Mouse (Mus musculus): ENCODE results near the gene Syt15. TPM values are rescaled to one million over a fixed set of nuclear protein-coding genes. Genes with fewer than 3 reads are reported as not detected.
"Not testable (repeated sequence)": the region's sequence is repeated elsewhere in the genome, so short reads cannot be mapped to it uniquely, and the experiment has no call there.

The Syt15 gene
- polyA plus RNA-seq, 1 experiment = not detected

DNA sequence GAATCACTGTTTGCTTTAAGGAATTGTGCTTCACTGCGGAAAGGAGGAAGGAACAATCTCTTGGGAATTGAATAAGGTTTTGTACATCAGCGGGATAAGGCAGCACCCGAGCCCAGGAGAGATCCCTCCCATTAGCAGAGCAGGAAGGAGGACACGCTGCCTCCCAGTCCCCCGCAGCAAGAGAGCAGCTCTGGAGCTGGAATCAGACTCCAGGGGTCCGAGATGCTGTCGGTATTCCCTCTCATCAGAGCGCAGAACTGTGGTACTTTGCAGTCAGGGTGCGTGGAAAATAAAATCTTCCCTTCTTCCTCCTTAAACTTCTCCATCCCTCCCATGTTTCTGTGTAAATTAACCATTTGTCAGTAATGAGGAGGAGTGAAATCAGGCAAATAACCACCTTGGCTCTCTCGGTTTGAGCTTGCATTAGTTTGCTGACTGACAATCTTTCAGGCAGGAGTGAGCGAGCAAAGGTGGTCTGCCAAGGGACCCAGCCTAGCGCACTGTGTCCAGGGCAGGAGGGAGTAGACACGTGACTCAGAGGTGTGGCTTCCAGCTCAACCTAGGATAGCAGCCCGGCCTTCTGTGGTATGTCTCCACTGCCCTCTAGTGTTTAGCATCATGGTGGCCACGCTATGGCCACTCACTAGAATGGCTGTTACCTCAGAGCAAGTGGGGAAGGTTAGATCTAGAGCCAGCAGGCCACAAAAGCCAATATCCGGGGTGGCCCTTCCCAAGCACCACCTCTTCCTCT is 15.4 kb downstream of the Syt15 start:
- H3K27me3 ChIP-seq (ENCODE audit: control insufficient read depth) = no peaks in the 10 kb centered on the region
- peaks cover 2% of the 10 kb centered on the region; the same call in 1 of the 2 replicates for H3K36me3 ChIP-seq (ENCODE audit: control insufficient read depth)
- TF ChIP-seq GATA1 (IDR thresholded peaks at IDR 0.05; ENCODE audit: low read length) (no peak), TAL1 (IDR thresholded peaks at IDR 0.05; ENCODE audit: low read length) (no peak)
- no peaks in the 10 kb centered on the region for H3K4me1 ChIP-seq (ENCODE audit: control insufficient read depth)
- H3K4me3 ChIP-seq (replicated peaks) = no peak overlapping the region
- no peaks in the 10 kb centered on the region for H3K9me3 ChIP-seq (ENCODE audit: control insufficient read depth, low read length)

DNA sequence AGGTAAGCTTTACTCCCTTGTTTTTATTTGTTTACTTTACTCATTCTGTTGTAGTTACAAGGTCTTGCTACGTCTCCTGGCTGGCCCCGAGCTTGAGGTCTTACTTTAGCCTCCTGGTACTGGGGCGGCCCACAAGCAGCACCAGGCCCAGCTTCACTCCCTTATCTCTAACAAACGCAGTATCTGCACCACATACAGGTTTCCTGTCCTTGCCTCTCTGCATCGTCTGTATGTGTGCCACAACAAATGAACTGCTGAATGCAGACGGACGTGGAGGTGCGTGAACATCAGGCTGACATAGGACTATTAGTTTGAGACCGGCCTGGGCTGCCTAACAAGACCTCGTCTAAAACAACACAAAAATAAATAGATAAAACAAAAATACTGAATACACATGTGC is 20.9 kb downstream of the Syt15 start:
- Histone ChIP-seq H3K36me3 (ENCODE audit: control insufficient read depth) (peaks cover 2% of the 10 kb centered on the region; the same call in 1 of the 2 replicates), H3K27me3 (ENCODE audit: control insufficient read depth) (no peaks in the 10 kb centered on the region), H3K9me3 (ENCODE audit: control insufficient read depth, low read length) (no peaks in the 10 kb centered on the region), H3K4me1 (ENCODE audit: control insufficient read depth) (no peaks in the 10 kb centered on the region), H3K4me3 (replicated peaks) (no peak overlapping the region)
- TF ChIP-seq GATA1 (IDR thresholded peaks at IDR 0.05; ENCODE audit: low read length) (no peak), TAL1 (IDR thresholded peaks at IDR 0.05; ENCODE audit: low read length) (no peak)

DNA sequence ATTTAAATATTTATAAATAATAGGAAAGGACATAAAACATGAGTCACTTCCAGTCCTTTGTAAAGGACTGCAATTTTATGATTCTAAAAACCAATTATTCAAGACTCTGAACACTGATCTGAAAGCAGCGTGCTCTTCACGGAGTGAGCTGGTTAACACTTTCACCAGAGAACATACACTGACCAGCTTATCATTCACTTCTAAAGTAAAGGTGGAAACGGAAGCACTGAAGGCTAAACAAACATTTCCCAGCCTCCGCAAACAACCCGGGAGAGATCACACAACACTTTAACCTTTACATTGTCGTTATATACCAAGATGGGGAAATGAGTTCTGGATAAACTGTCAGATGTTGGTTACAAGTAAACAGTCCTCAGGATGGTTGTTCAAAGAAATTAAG is 21.3 kb downstream of the Syt15 start:
- Histone ChIP-seq H3K4me3 (replicated peaks) (no peak overlapping the region), H3K27me3 (ENCODE audit: control insufficient read depth) (no peaks in the 10 kb centered on the region), H3K36me3 (ENCODE audit: control insufficient read depth) (peaks cover 2% of the 10 kb centered on the region; the same call in 1 of the 2 replicates), H3K9me3 (ENCODE audit: control insufficient read depth, low read length) (no peaks in the 10 kb centered on the region), H3K4me1 (ENCODE audit: control insufficient read depth) (no peaks in the 10 kb centered on the region)
- no peak for TF ChIP-seq GATA1 (IDR thresholded peaks at IDR 0.05; ENCODE audit: low read length)
- no peak for TF ChIP-seq TAL1 (IDR thresholded peaks at IDR 0.05; ENCODE audit: low read length)

DNA sequence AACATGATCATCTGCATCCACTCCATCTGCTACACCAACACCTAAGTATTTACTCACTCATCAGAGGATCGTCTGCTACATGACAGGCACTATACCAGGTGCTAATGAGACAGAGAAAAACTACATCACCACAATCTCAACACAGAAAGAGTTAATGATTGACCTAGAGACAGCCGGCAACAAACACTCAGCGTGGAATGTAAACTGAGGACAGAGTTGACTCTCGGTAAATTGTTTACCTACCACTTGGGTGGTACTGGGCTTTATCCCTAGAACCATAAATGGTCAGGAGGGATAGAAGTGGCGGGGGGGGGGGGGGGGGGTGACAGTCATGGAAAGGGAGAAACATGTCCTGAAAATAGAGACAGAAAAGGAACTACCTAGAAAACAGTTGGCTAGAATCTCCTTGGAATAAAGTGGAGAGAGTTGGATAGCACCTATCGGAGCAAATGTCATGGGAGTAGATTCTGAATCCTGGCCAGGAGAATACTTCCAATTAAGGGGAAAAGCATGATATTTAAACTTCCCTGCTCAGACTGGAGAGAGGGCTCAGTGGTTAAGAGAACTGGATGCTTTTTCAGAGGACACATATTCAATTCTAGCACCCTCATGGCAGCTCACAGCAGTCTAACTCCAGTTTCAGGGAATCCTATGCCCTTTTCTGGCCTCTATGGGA is 33.2 kb downstream of the Syt15 start:
- no peak for TF ChIP-seq GATA1 (IDR thresholded peaks at IDR 0.05; ENCODE audit: low read length)
- no peaks in the 10 kb centered on the region for H3K36me3 ChIP-seq (ENCODE audit: control insufficient read depth)
- no peaks in the 10 kb centered on the region for H3K9me3 ChIP-seq (ENCODE audit: control insufficient read depth, low read length)
- H3K27me3 ChIP-seq (ENCODE audit: control insufficient read depth) = no peaks in the 10 kb centered on the region
- no peaks in the 10 kb centered on the region for H3K4me1 ChIP-seq (ENCODE audit: control insufficient read depth)
- no peak overlapping the region for H3K4me3 ChIP-seq (replicated peaks)

DNA sequence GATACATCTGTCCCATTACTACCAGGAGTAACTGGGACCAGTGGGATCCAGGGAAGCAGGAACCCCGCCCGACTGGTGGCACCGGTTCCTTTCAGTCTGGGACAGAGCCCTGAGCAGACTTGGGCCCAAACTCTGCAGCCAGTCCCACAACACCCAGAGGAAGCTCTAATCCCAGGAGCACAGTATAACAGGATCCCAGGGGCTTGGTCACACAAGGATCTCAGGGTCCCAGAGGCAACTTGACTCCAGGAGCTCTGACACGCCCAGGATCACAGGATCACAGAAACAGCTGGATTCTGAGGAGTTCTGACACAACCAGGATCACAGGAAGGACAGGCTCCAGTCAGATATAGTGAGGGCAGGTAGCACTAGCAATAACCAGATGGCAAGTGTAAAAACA is 33.9 kb downstream of the Syt15 start:
- Histone ChIP-seq H3K9me3 (ENCODE audit: control insufficient read depth, low read length) (no peaks in the 10 kb centered on the region), H3K4me3 (replicated peaks) (no peak overlapping the region), H3K4me1 (ENCODE audit: control insufficient read depth) (no peaks in the 10 kb centered on the region), H3K36me3 (ENCODE audit: control insufficient read depth) (no peaks in the 10 kb centered on the region), H3K27me3 (ENCODE audit: control insufficient read depth) (no peaks in the 10 kb centered on the region)
- no peak for TF ChIP-seq TAL1 (IDR thresholded peaks at IDR 0.05; ENCODE audit: low read length)

DNA sequence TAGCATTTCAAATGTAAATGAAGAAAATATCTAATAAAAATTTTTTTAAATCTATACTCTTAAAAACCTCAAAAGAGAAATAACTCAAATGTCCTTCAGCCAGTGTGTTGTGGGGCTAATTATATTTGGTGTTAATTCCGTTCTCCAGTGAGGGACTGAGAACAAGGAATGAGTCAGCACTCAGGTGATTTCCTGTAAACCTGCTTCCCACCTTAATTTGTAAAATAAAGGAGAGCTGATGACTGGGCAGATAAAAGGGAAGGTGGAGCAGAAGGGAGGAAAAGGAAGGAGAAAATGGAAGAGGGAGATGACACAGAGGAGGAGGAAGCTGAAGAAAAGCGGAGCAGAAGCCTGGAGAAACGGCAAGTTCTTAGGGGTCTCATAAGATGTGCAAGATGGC is 39.1 kb downstream of the Syt15 start:
- not testable (repeated sequence) for H3K9me3 ChIP-seq (ENCODE audit: control insufficient read depth, low read length); H3K4me1 ChIP-seq (ENCODE audit: control insufficient read depth); H3K4me3 ChIP-seq (replicated peaks); H3K36me3 ChIP-seq (ENCODE audit: control insufficient read depth); H3K27me3 ChIP-seq (ENCODE audit: control insufficient read depth)

DNA sequence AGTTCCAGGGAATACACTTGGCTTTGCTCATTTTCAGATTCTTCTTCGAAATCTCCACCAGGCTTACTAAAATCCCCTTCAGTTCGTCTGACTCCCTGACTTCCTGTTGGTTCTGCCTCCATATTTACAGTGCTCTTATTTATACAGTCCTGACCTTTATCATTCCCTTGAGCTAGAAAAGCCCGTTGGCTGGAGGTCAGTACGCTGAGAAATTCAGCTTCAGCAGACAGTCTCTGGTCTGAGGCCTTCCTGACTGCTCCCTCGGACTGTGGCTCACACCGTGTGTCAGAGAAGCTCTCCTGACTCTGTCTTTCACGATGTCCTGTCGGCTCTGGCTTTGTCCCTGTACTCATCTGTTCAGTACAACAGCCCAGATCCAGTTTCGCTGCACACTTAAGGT is 48.7 kb downstream of the Syt15 start:
- Histone ChIP-seq H3K27me3 (ENCODE audit: control insufficient read depth) (no peaks in the 10 kb centered on the region), H3K36me3 (ENCODE audit: control insufficient read depth) (no peaks in the 10 kb centered on the region), H3K4me1 (ENCODE audit: control insufficient read depth) (no peaks in the 10 kb centered on the region), H3K4me3 (replicated peaks) (no peak overlapping the region), H3K9me3 (ENCODE audit: control insufficient read depth, low read length) (no peaks in the 10 kb centered on the region)
- no peak for TF ChIP-seq GATA1 (IDR thresholded peaks at IDR 0.05; ENCODE audit: low read length)
- no peak for TF ChIP-seq TAL1 (IDR thresholded peaks at IDR 0.05; ENCODE audit: low read length)

DNA sequence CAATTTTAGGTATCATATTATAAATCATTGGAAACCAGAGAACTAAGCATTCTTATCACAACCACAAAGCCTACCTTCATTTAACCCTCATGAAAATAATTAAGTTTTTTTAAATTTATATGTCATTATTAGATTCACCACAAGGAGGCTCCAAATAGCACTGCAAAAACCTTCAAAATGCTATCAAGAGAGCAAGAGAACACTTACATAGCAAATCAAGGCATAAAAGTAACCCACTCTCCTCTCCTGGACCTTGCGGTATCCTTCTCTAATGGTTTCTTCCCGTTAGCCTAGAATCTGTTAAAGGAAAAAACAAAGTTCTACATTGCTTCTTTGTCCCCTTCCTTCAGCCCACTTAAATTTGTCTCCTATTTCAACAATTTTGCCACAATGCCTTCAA is 53.9 kb downstream of the Syt15 start:
- no peak overlapping the region for H3K4me3 ChIP-seq (replicated peaks)
- H3K27me3 ChIP-seq (ENCODE audit: control insufficient read depth) = no peaks in the 10 kb centered on the region
- H3K36me3 ChIP-seq (ENCODE audit: control insufficient read depth) = no peaks in the 10 kb centered on the region
- TF ChIP-seq GATA1 (IDR thresholded peaks at IDR 0.05; ENCODE audit: low read length) = no peak
- no peak for TF ChIP-seq TAL1 (IDR thresholded peaks at IDR 0.05; ENCODE audit: low read length)
- no peaks in the 10 kb centered on the region for H3K4me1 ChIP-seq (ENCODE audit: control insufficient read depth)
- no peaks in the 10 kb centered on the region for H3K9me3 ChIP-seq (ENCODE audit: control insufficient read depth, low read length)

DNA sequence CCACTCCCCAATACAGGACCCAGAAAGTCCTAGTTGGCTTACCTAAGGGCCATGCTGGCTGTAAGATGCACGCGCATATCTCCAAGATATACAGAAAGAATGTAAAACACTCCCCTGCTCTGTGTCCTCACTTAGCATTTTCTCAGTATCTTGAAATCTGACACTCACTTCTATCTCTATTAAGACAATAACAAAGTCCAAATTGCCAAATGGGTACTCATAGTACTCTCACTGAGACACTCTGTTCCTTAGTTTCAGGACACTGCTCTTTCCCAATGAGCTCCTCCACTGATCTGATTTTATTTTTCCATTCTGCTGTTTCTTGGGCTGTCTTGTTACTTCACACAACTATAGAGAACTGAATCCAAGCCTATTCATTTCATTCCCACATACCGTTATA is 54.7 kb downstream of the Syt15 start:
- no peaks in the 10 kb centered on the region for H3K9me3 ChIP-seq (ENCODE audit: control insufficient read depth, low read length)
- no peaks in the 10 kb centered on the region for H3K36me3 ChIP-seq (ENCODE audit: control insufficient read depth)
- H3K4me1 ChIP-seq (ENCODE audit: control insufficient read depth) = no peaks in the 10 kb centered on the region
- TF ChIP-seq TAL1 (IDR thresholded peaks at IDR 0.05; ENCODE audit: low read length) (no peak), GATA1 (IDR thresholded peaks at IDR 0.05; ENCODE audit: low read length) (no peak)
- H3K4me3 ChIP-seq (replicated peaks) = no peak overlapping the region
- no peaks in the 10 kb centered on the region for H3K27me3 ChIP-seq (ENCODE audit: control insufficient read depth)

DNA sequence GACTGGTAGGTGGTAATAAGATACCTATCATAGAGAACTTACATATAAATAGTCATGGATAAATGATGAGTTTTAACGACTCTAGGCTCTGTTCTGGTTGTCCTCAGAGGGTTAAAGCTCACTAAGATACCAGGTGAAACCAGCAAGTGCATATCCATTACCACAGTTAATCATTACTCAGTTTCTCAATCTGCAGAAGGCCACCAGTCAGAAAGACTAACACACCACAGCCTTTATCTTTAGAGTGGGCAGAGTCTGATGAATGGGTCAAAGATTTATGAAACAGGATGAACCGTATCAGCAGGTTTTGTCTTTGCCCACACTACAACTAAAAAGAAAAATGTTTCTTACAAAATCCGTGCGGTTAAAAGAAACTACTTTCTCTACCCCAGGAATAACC is 55.8 kb downstream of the Syt15 start:
- no peak for TF ChIP-seq TAL1 (IDR thresholded peaks at IDR 0.05; ENCODE audit: low read length)
- no peak for TF ChIP-seq GATA1 (IDR thresholded peaks at IDR 0.05; ENCODE audit: low read length)

More for the DNA sequence above, 55.8 kb downstream of the Syt15 start:
- H3K4me1 ChIP-seq (ENCODE audit: control insufficient read depth) = no peaks in the 10 kb centered on the region
- no peak overlapping the region for H3K4me3 ChIP-seq (replicated peaks)
- H3K9me3 ChIP-seq (ENCODE audit: control insufficient read depth, low read length) = no peaks in the 10 kb centered on the region
- no peaks in the 10 kb centered on the region for H3K36me3 ChIP-seq (ENCODE audit: control insufficient read depth)
- H3K27me3 ChIP-seq (ENCODE audit: control insufficient read depth) = no peaks in the 10 kb centered on the region

Data from erythroblast, embryonic 14.5 days (primary cell).